9 mouse cellular contexts compared by ENCODE assay signal in the genomic region with DNA sequence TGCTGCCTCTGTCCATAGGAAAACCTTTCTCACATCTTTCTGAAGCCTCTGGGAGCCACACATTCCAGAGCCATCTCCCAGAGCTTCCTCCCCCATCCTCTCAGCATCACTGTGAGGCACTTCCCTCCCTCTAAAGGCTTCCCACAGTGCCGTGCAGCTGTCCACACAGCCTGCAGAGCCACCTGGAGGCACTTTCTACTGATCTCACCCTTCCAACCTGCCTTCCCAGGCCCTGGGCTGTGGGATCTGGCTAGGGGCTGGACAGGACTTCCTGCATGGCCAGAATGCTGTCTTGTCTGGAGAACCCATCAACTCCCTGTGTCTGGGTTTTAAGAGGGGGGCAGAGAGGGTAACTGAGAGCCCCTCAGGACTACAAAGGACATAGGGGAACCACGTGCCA. TPM values are rescaled to one million over a fixed set of nuclear protein-coding genes. Genes with fewer than 3 reads are reported as not detected.
DNase-seq lines count a peak whose midpoint lies in the region; ATAC-seq and TF ChIP-seq lines count a peak whose summit lies in the region.
"Had no signal": no experiment of that assay in that cellular context is flagged by ENCODE, and none has a peak within 500 bp of the region (broad histone marks: within the 10 kb centered on the region; RNA-seq: fewer than 3 reads in every experiment).

No protein-coding gene starts in this region.

- peak; percentile 70 for ATAC-seq in kidney, embryonic 15.5 days (replicated peaks; ENCODE audit: low FRiP score)

- DNase-seq in kidney, postnatal 14 days: no peak
- DNase-seq in MN1 (ENCODE audit: low spot score): peak; percentile 23
- no peak for DNase-seq in limb, embryonic 10.5 days (ENCODE audit: low spot score)
- DNase-seq in layer of hippocampus, adult 11-12 months (ENCODE audit: low spot score): no peak
- DNase-seq in spleen, postnatal 4 days (ENCODE audit: low spot score in 2 of 2): no peak
- DNase-seq in layer of hippocampus, postnatal 25 days (ENCODE audit: extremely low spot score in 1 of 2, low spot score in 1 of 2): no peak

- peak; percentile 40 for TF ChIP-seq CTCF in cortical plate, adult 2 months (IDR thresholded peaks at IDR 0.05; ENCODE audit: extremely low read depth, insufficient read depth, low read length)

- no peak for TF ChIP-seq POLR2A in cortical plate, adult 2 months (IDR thresholded peaks at IDR 0.05; ENCODE audit: extremely low read depth, insufficient read depth, low read length)

- H3K4me1 ChIP-seq in kidney, embryonic 15.5 days: peaks cover 64% of the 10 kb centered on the region
- H3K4me1 ChIP-seq in cortical plate, adult 2 months (ENCODE audit: control insufficient read depth, insufficient read depth, low read length): no peaks in the 10 kb centered on the region
- peaks cover 24% of the 10 kb centered on the region for H3K4me1 ChIP-seq in limb, embryonic 10.5 days

- 27% methylated on average over 2 of the region's 2 CpGs for WGBS in kidney, embryonic 15.5 days
- WGBS in limb, embryonic 10.5 days: 33% methylated on average over 2 of the region's 2 CpGs

- H3K9me3 ChIP-seq in kidney, embryonic 15.5 days (replicated peaks): no peaks in the 10 kb centered on the region
- no peaks in the 10 kb centered on the region for H3K9me3 ChIP-seq in limb, embryonic 10.5 days (replicated peaks)
- H3K9me3 ChIP-seq: heart, embryonic 13.5 days had no signal

- no peak overlapping the region for H3K4me3 ChIP-seq in kidney, embryonic 15.5 days (replicated peaks)
- H3K4me3 ChIP-seq in cortical plate, adult 2 months (ENCODE audit: insufficient read depth, low read length): no peak overlapping the region
- no peak overlapping the region for H3K4me3 ChIP-seq in limb, embryonic 10.5 days
- H3K4me3 ChIP-seq: heart, embryonic 13.5 days had no signal

- H3K36me3 ChIP-seq in kidney, embryonic 15.5 days: no peaks in the 10 kb centered on the region
- no peaks in the 10 kb centered on the region for H3K36me3 ChIP-seq in limb, embryonic 10.5 days
- H3K36me3 ChIP-seq: heart, embryonic 13.5 days had no signal

- H3K27ac ChIP-seq in kidney, embryonic 15.5 days: no peak overlapping the region
- no peak overlapping the region for H3K27ac ChIP-seq in cortical plate, adult 2 months (ENCODE audit: insufficient read depth, low read length)
- peak overlapping the region; percentile 51 for H3K27ac ChIP-seq in limb, embryonic 10.5 days
- H3K27ac ChIP-seq: heart, embryonic 13.5 days had no signal

- no peaks in the 10 kb centered on the region for H3K27me3 ChIP-seq in kidney, embryonic 15.5 days
- H3K27me3 ChIP-seq in limb, embryonic 10.5 days (ENCODE audit: low read depth, poor library complexity, severe bottlenecking): no peaks in the 10 kb centered on the region
- H3K27me3 ChIP-seq: heart, embryonic 13.5 days had no signal

- no peak overlapping the region for H3K4me2 ChIP-seq in kidney, embryonic 15.5 days
- H3K4me2 ChIP-seq: heart, embryonic 13.5 days had no signal

- no peak overlapping the region for H3K9ac ChIP-seq in kidney, embryonic 15.5 days

RNA-seq across cellular contexts. Expression of a gene that starts 31.0 kb away (rescaled TPM):
- 22.0 and 24.6 TPM in 2 replicates for polyA plus RNA-seq in kidney, embryonic 15.5 days (2015; fragmentation: Nextera tagmentation; extraction: Ambion mirVana)
- 10.9 and 11.1 TPM in 2 replicates for polyA plus RNA-seq in cortical plate, adult 2 months (2012; rRNA removed)
- 8.5 and 11.8 TPM in 2 replicates for polyA plus RNA-seq in limb, embryonic 10.5 days (2016; fragmentation: Nextera tagmentation; extraction: Ambion mirVana)
- total RNA-seq in layer of hippocampus, postnatal 25 days (2021): 10 to 100 TPM; 31.4 to 38.0 TPM

RNA-seq across cellular contexts. Expression of a gene that starts 32.3 kb away (rescaled TPM):
- 218 and 219 TPM in 2 replicates for polyA plus RNA-seq in kidney, embryonic 15.5 days (2015; fragmentation: Nextera tagmentation; extraction: Ambion mirVana)
- polyA plus RNA-seq in cortical plate, adult 2 months (2012; rRNA removed): 137 and 145 TPM in 2 replicates
- 96.5 and 97.2 TPM in 2 replicates for polyA plus RNA-seq in limb, embryonic 10.5 days (2016; fragmentation: Nextera tagmentation; extraction: Ambion mirVana)
- 10 to 100 TPM; 56.8 to 68.2 TPM for total RNA-seq in layer of hippocampus, postnatal 25 days (2021)

RNA-seq across cellular contexts. Expression of a gene that starts 39.0 kb away (rescaled TPM):
- polyA plus RNA-seq in kidney, embryonic 15.5 days (2015; fragmentation: Nextera tagmentation; extraction: Ambion mirVana): not detected in 2 replicates
- polyA plus RNA-seq in cortical plate, adult 2 months (2012; rRNA removed): not detected in 2 replicates
- not detected in 2 replicates for polyA plus RNA-seq in limb, embryonic 10.5 days (2016; fragmentation: Nextera tagmentation; extraction: Ambion mirVana)
- not detected for total RNA-seq in layer of hippocampus, postnatal 25 days (2021)
- polyA plus RNA-seq: heart, embryonic 13.5 days had no signal

RNA-seq across cellular contexts. Expression of a gene that starts 56.7 kb away (rescaled TPM):
- polyA plus RNA-seq in kidney, embryonic 15.5 days (2015; fragmentation: Nextera tagmentation; extraction: Ambion mirVana): 41.7 and 47.7 TPM in 2 replicates
- polyA plus RNA-seq in cortical plate, adult 2 months (2012; rRNA removed): 2.3 TPM in 2 replicates
- polyA plus RNA-seq in limb, embryonic 10.5 days (2016; fragmentation: Nextera tagmentation; extraction: Ambion mirVana): 13.2 and 14.5 TPM in 2 replicates
- total RNA-seq in layer of hippocampus, postnatal 25 days (2021): 1 to 10 TPM; 1.2 to 1.9 TPM
